Mouse (Mus musculus): ENCODE results near the gene Btbd9.

DNA sequence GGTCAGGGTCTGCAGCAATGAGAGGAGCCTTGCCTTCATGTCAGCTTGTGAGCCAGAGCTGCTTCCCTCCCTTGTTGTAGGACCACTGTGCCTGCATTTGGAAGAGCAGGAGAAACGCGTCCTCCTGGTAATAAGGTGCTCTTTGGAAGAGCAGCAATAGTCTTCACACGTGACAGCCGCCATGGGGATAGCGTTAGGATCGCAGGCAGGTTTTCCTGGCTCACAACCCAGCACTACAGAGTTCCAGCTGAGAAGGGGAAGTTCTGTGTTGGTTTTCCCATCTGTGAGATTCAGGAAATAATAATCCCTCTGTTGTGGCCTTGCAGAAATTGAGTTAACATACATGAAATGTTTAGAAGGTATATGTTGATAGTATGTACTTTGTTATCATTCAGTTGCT is 392.7 kb downstream of the Btbd9 start:
- TF ChIP-seq CTCF (IDR thresholded peaks at IDR 0.05 in 2 of 3, conservative IDR thresholded peaks at IDR 0.05 in 1 of 3; ENCODE audit: control insufficient read depth in 1 of 3, insufficient read depth in 1 of 3, low read depth in 2 of 3, low read length in 3 of 3, poor library complexity in 1 of 3, severe bottlenecking in 1 of 3) (no peak), GABPA (IDR thresholded peaks at IDR 0.05; ENCODE audit: low read depth, low read length) (no peak), POLR2A (IDR thresholded peaks at IDR 0.05; ENCODE audit: control insufficient read depth in 1 of 2, insufficient read depth in 1 of 2, low read depth in 1 of 2, low read length in 2 of 2, poor library complexity in 1 of 2) (no peak), BHLHE40 (IDR thresholded peaks at IDR 0.05; ENCODE audit: borderline replicate concordance, low read depth, low read length) (no peak), MEF2A (IDR thresholded peaks at IDR 0.05; ENCODE audit: extremely low read depth, insufficient replicate concordance, low read depth, low read length, poor library complexity, severe bottlenecking) (no peak), HCFC1 (IDR thresholded peaks at IDR 0.05; ENCODE audit: low read depth, low read length) (no peak), ZNF384 (IDR thresholded peaks at IDR 0.05; ENCODE audit: low read depth, low read length) (no peak), EP300 (IDR thresholded peaks at IDR 0.05; ENCODE audit: low read depth in 1 of 2, low read length in 2 of 2) (no peak), ZMIZ1 (IDR thresholded peaks at IDR 0.05; ENCODE audit: low read depth, low read length) (no peak), MXI1 (IDR thresholded peaks at IDR 0.05; ENCODE audit: low read depth, low read length) (no peak), ELF1 (IDR thresholded peaks at IDR 0.05; ENCODE audit: low read depth, low read length) (no peak)

Measured in MEL (cell line).